Mouse (Mus musculus) mouse embryonic stem cell (cell line): Measurements from ENCODE around the gene Dnah7a.
"Not testable (repeated sequence)": the region's sequence is repeated elsewhere in the genome, so short reads cannot be mapped to it uniquely, and the experiment has no call there.

Source experiments
- in situ Hi-C, 2 experiments: fragments of 300-500 bp; cut with MboI; formaldehyde crosslinking; loops; 1 replicate in 1 of 2; 3 replicates in 1 of 2; pipeline ENCODE4 v1.14.3; 2019 to 2020; ENCODE audit warnings: low sequenced_read_pairs in 2 of 2, low pct_unique_long_range_greater_than_20kb in 1 of 2, mixed read lengths in 1 of 2; ENCODE audit not compliant: unreplicated experiment in 1 of 2

The Dnah7a gene

GRCm38 (mm10) chr1:53466524-53467324 is 239.9 kb downstream of the Dnah7a start:
- in situ Hi-C loops, result not testable (repeated sequence)

DNA sequence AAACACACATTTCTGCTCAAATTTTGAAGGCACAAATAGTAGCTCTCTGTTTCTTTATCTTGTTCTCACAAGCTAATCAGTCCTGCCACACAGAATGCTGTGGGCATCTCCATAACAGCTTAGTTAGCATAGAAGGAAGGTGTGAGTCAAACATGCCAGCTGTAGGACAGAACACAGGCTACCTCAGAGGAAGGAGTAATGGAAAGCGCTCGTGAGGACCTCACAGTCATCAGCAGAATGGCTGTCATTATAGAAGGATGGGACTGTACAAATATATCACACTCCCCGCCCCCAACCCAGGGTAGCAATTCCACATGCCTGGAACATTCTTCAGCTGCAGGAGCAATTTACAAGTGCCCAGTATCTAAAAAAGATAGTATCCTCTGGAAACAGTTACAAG is 267.4 kb downstream of the Dnah7a start:
- in situ Hi-C loops, result not testable (repeated sequence)

DNA sequence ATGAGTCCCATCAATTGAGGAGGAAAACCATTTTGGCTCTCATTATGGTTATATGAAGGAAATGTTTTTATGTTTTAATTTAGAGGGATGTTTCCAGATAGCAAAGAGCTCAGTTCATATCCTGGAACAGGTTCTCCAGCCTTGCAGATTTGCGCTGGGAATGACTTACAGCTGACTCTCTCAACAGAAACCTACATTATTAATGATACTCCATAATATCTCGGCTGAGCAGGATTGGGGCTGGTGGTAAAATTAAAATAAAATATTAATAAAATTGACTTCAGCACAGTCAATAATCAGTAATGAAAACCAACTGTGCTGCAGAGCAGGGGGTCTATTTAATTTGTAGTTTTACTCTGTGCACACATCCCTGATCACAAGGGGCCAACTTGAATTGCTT is 274.2 kb downstream of the Dnah7a start:
- in situ Hi-C loops, result not testable (repeated sequence)

DNA sequence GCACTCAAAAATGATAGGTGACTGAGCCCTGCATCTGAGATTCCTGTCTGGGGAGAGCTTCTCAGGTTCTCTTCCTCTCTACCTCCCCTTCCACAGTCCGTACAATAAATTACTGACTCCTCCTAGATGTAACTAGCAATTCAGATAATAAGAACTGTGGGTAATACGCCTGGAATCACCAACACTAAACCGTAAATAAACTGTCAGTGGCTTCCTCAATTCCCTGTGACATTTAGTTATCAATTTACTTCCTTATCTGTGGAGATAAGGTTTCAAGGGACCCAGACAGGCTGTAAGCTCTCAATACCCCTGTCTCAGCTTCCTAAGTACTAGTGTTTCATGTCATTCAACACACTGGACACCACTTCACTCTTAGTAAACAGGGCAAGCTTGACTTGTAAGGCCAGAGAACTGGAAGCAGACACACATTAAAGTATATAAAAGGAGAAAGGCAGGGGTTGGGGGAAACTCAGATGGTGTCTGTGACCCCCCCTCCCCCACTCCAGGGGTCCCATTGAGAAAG is 300.7 kb downstream of the Dnah7a start:
- in situ Hi-C loops, result no loop called here

DNA sequence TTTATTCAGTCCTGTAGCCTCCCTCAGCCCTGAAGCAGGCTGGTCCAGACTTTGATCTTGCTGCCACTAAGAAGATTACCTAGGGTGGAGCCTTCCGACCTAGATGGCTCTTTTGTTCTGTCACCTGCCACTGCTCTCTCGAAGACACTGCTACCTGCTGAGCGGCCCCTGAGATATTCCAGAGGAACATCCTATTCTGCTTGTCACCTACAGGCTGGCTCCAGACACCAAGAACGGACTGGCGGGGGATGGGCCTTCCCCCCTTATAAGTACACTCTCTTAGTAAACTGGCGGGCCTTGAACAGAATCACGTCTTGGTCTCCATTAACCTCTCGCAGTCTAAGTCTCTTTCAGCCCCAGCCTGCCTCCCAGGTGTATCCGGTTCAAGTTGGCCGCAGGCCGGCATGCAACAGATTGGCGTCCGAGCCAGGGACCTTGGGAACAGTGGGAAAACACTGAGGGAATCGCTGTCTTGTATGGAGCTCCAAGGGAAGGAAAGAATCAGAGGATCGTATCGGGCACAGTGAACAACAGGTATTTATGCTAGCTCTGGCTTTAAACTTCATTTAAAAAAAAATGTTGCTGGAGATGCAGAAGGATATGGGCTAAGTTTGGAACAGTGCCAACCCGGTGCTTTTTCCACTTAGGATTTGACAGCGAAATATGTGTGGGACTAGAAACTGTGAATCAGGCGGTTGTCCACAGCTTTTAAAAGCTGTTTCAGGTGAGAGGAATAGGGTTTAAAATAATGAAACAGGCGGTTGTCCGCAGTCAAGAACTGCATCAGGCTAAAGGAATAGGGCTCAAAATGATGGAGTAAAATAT is 312.4 kb downstream of the Dnah7a start:
- in situ Hi-C loops, result not testable (repeated sequence)

GRCm38 (mm10) chr1:53388762-53389161 is 317.8 kb downstream of the Dnah7a start:
- in situ Hi-C loops, result no loop called here

- in situ Hi-C loops, result no loop called here
Measured at GRCm38 (mm10) chr1:53384085-53384688, 322.4 kb downstream of the Dnah7a start.

DNA sequence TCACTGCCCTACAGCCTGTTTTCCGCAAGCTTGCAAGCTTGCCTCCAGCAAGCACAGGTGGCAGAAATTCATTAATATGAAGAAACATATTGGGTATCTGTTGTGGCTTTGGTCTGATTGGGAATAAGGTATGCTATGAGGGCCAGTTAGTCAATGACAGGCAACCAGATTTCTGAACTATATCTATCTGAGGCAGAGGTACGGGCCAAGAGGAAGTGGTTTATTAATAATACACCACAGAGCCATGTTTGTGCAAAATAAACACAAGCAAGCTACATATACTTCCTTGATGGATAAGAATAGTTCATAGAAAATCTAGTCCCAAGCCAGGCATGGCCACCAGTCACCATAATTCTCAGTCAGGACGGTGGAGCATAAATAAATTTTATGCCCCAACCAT is 328.9 kb downstream of the Dnah7a start:
- in situ Hi-C loops, result no loop called here

DNA sequence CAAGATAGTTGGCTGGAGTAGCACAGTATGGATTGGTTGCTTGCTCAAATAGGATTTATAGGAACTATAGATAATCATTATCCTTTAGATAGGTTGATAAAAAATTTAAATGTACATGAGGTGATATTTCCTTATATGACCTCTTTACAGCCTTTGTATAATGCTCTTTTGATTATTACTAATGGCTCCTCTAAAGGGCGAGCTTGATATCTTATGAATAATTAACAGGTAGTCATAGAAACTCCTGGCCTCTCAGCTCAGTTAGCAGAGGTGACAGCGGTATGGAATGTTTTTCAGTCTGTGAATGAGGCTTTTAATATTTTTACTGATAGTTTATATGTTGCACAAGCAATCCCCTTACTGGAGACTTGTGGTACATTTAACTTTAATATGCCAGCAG is 330.6 kb downstream of the Dnah7a start:
- in situ Hi-C loops, result not testable (repeated sequence)

GRCm38 (mm10) chr1:53358988-53359387 is 347.6 kb downstream of the Dnah7a start:
- in situ Hi-C loops, result loop anchor here in 1 of 2 experiments (25.0 kb wide), 1 partner anchor 297 kb away; the partner anchor contains the start of gene Mstn

DNA sequence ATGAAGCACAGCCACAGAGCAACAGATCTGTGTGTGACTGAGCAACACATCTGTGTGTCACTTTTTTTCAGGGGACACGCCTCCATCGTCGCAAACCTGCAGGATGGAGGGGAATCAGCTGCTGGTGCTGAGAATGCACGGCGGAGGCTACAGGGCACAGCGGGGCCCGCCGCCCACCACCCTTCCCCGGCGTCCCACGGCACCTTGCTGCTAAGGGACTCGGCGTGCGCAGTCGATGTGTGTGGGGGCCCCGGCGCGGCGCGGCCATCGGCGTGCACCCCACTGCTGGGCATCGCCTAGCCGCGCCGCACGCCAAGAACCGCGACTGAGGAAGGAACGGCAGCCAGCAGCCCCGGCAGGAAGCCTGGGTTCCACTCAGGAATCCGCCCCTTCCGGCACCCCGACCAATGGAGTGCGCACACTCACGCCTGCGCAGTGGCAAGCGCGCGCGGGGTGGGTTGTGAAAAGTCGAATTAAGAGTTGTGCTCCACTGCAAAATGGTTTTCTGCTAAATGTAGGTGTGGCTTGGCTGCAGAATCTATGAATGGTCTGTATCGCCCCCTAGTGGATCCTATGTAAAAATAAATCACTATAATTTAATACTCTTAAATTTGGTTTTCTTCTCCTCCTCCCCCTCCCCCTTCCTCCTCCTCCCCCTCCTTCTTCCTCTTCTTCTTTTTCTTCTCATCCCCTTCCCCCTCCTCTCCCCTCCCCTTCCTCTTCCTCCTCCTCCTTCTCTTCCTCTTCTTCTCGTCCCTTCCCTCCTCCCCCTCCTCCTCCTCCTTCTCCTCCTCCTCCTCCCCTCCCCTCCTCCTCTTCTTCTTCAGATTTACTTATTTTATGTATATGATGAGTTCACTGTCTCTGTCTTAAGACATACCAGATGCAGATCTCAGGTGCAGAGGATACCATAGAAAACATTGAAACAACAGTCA is 354.0 kb downstream of the Dnah7a start, which contains the start of the genes Asdurf, Gm28551 and Asnsd1:
Asdurf (minus strand) TSS at position 293 of the 935 bp plus-strand sequence.
Gm28551 (minus strand) TSS at position 341 of the 935 bp plus-strand sequence.
Asnsd1 (minus strand) TSS at position 426 of the 935 bp plus-strand sequence.
- in situ Hi-C loops, result loop anchor here in 1 of 2 experiments (25.0 kb wide), 1 partner anchor 290 kb away; the partner anchor contains the start of gene Mstn
